ENCODE assay signal across 18 mouse cellular contexts in genomic region chr13:29490341-29490740, GRCm38 (mm10).
"Had no signal": no experiment of that assay in that cellular context is flagged by ENCODE, and none has a peak within 500 bp of the region (broad histone marks: within the 10 kb centered on the region; RNA-seq: fewer than 3 reads in every experiment).

No protein-coding gene starts in this region.

- H3K4me1 ChIP-seq: liver, embryonic 13.5 days; neural tube, embryonic 12.5 days had no signal

- H3K9me3 ChIP-seq: liver, embryonic 13.5 days; midbrain, embryonic 12.5 days; neural tube, embryonic 12.5 days; neural tube, embryonic 15.5 days had no signal

- H3K36me3 ChIP-seq: liver, embryonic 13.5 days; midbrain, embryonic 12.5 days; neural tube, embryonic 12.5 days; neural tube, embryonic 15.5 days had no signal

- H3K4me3 ChIP-seq: layer of hippocampus, adult 2 months; liver, embryonic 13.5 days; midbrain, embryonic 12.5 days; neural tube, embryonic 12.5 days; neural tube, embryonic 15.5 days had no signal

- DNase-seq: kidney, postnatal 25 days; layer of hippocampus, adult 9-11 months; liver, embryonic 13.5 days; lung, adult 2 months; lung, postnatal 14 days; lung, postnatal 4 days; right cerebral cortex, adult 18-20 months; right cerebral cortex, postnatal 14 days; right cerebral cortex, postnatal 4 days; thymus, adult 2 months; thymus, postnatal 14 days; thymus, postnatal 4 days had no signal

- H3K4me2 ChIP-seq: liver, embryonic 13.5 days; midbrain, embryonic 12.5 days; neural tube, embryonic 12.5 days; neural tube, embryonic 15.5 days had no signal

- H3K9ac ChIP-seq: liver, embryonic 13.5 days; midbrain, embryonic 12.5 days; neural tube, embryonic 12.5 days; neural tube, embryonic 15.5 days had no signal

- H3K27me3 ChIP-seq: liver, embryonic 13.5 days; midbrain, embryonic 12.5 days; neural tube, embryonic 12.5 days; neural tube, embryonic 15.5 days had no signal

- H3K27ac ChIP-seq: kidney, postnatal 0 days; layer of hippocampus, adult 2 months; liver, embryonic 13.5 days; midbrain, embryonic 12.5 days; neural tube, embryonic 12.5 days; neural tube, embryonic 15.5 days; stomach, postnatal 0 days had no signal
